Mouse (Mus musculus): ENCODE data around the gene Map2k4.

The Map2k4 gene

GRCm38 (mm10) chr11:65788154-65788553 is at the start of gene Map2k4:
Map2k4 (minus strand) TSS chr11:65788297.
- DNase-seq (ENCODE audit: low read depth in 1 of 2, low spot score in 2 of 2): peak; percentile 69 to 91

GRCm38 (mm10) chr11:65824556-65824955 is 36.5 kb upstream of the Map2k4 start:
- DNase-seq (ENCODE audit: low read depth in 1 of 2, low spot score in 2 of 2): no peak

- DNase-seq (ENCODE audit: low read depth in 1 of 2, low spot score in 2 of 2): peak in 1 of 2 experiments; percentile 12
These were observed 32.8 kb upstream of the Map2k4 start for GRCm38 (mm10) chr11:65820877-65821276.

- no peak for DNase-seq (ENCODE audit: low read depth in 1 of 2, low spot score in 2 of 2)
These were observed 32.2 kb upstream of the Map2k4 start for GRCm38 (mm10) chr11:65820280-65820679.

GRCm38 (mm10) chr11:65818193-65818592 is 30.1 kb upstream of the Map2k4 start:
- DNase-seq (ENCODE audit: low read depth in 1 of 2, low spot score in 2 of 2): no peak

- no peak for DNase-seq (ENCODE audit: low read depth in 1 of 2, low spot score in 2 of 2)
These were observed 28.1 kb upstream of the Map2k4 start for GRCm38 (mm10) chr11:65816237-65816636.

- no peak for DNase-seq (ENCODE audit: low read depth in 1 of 2, low spot score in 2 of 2)
These were observed 26.3 kb upstream of the Map2k4 start for GRCm38 (mm10) chr11:65814381-65814780.

- no peak for DNase-seq (ENCODE audit: low read depth in 1 of 2, low spot score in 2 of 2)
These were observed 24.0 kb upstream of the Map2k4 start for GRCm38 (mm10) chr11:65812088-65812487.

GRCm38 (mm10) chr11:65807601-65808000 is 19.5 kb upstream of the Map2k4 start:
- DNase-seq (ENCODE audit: low read depth in 1 of 2, low spot score in 2 of 2): no peak

- DNase-seq (ENCODE audit: low read depth in 1 of 2, low spot score in 2 of 2): peak; percentile 58 to 76
These were observed 18.9 kb upstream of the Map2k4 start, which contains the start of gene Zkscan6 for GRCm38 (mm10) chr11:65806909-65807504. Zkscan6 (plus strand) TSS chr11:65807175.

GRCm38 (mm10) chr11:65806321-65806904 is 18.3 kb upstream of the Map2k4 start:
- peak; percentile 53 to 57 for DNase-seq (ENCODE audit: low read depth in 1 of 2, low spot score in 2 of 2)

GRCm38 (mm10) chr11:65801899-65802298 is 13.8 kb upstream of the Map2k4 start:
- DNase-seq (ENCODE audit: low read depth in 1 of 2, low spot score in 2 of 2): no peak

- DNase-seq (ENCODE audit: low read depth in 1 of 2, low spot score in 2 of 2): no peak
These were observed 7.8 kb upstream of the Map2k4 start for GRCm38 (mm10) chr11:65795896-65796295.

- DNase-seq (ENCODE audit: low read depth in 1 of 2, low spot score in 2 of 2): no peak
These were observed 6.5 kb upstream of the Map2k4 start for GRCm38 (mm10) chr11:65794428-65795219.

- no peak for DNase-seq (ENCODE audit: low read depth in 1 of 2, low spot score in 2 of 2)
These were observed 511 bp downstream of the Map2k4 start for GRCm38 (mm10) chr11:65787421-65788151.

- no peak for DNase-seq (ENCODE audit: low read depth in 1 of 2, low spot score in 2 of 2)
These were observed 1.9 kb downstream of the Map2k4 start for GRCm38 (mm10) chr11:65786160-65786559.

- no peak for DNase-seq (ENCODE audit: low read depth in 1 of 2, low spot score in 2 of 2)
These were observed 6.5 kb downstream of the Map2k4 start for GRCm38 (mm10) chr11:65781596-65781995.

- DNase-seq (ENCODE audit: low read depth in 1 of 2, low spot score in 2 of 2): no peak
These were observed 8.5 kb downstream of the Map2k4 start for GRCm38 (mm10) chr11:65779578-65779977.

GRCm38 (mm10) chr11:65779066-65779465 is 9.0 kb downstream of the Map2k4 start:
- no peak for DNase-seq (ENCODE audit: low read depth in 1 of 2, low spot score in 2 of 2)

GRCm38 (mm10) chr11:65777810-65778209 is 10.3 kb downstream of the Map2k4 start:
- DNase-seq (ENCODE audit: low read depth in 1 of 2, low spot score in 2 of 2): no peak

GRCm38 (mm10) chr11:65776906-65777611 is 11.0 kb downstream of the Map2k4 start:
- DNase-seq (ENCODE audit: low read depth in 1 of 2, low spot score in 2 of 2): no peak
